Mouse (Mus musculus) erythroblast, embryonic 14.5 days (primary cell): ENCODE results near the gene Awat1. TPM values are rescaled to one million over a fixed set of nuclear protein-coding genes. Genes with fewer than 3 reads are reported as not detected.

Experiments used
- H3K27me3 ChIP-seq: 2 replicates; pipeline ENCODE4 v1.6.1; 2012; ENCODE audit warnings: inconsistent platforms; ENCODE audit not compliant: control insufficient read depth
- H3K36me3 ChIP-seq: 2 replicates; pipeline ENCODE4 v1.6.1; 2012; ENCODE audit warnings: mild to moderate bottlenecking, inconsistent platforms; ENCODE audit not compliant: control insufficient read depth
- H3K4me1 ChIP-seq: 2 replicates; pipeline ENCODE4 v1.6.1; 2012; ENCODE audit warnings: inconsistent platforms; ENCODE audit not compliant: control insufficient read depth
- H3K4me3 ChIP-seq: replicated peaks from 2 replicates; pipeline ENCODE3; 2012; ENCODE audit warnings: moderate library complexity, mild to moderate bottlenecking, inconsistent platforms
- H3K9me3 ChIP-seq: 2 replicates; pipeline ENCODE4 v1.6.1; 2012; ENCODE audit warnings: low read length, inconsistent platforms, mixed read lengths; ENCODE audit not compliant: control insufficient read depth
- GATA1 ChIP-seq: IDR thresholded peaks from 2 replicates; pipeline ENCODE4 v1.6.1; 2012; ENCODE audit warnings: low read length, inconsistent platforms, mixed read lengths
- TAL1 ChIP-seq: IDR thresholded peaks from 3 replicates; pipeline ENCODE4 v1.6.1; 2012; ENCODE audit warnings: low read length, inconsistent platforms, mixed read lengths
- polyA plus RNA-seq: library from polyadenylated mRNA; stranded (reverse); fragments of >175 nt; gene quantifications from 2 replicates; pipeline ENCODE4 v1.2.3, GENCODE M21; 2012

Awat1 gene
- polyA plus RNA-seq, 1 experiment, result not detected

- H3K4me1 ChIP-seq, result peaks cover 26% of the 10 kb centered on the region
- H3K27me3 ChIP-seq, result peaks cover 5% of the 10 kb centered on the region; the same call in 1 of the 2 replicates
- peaks cover 8% of the 10 kb centered on the region for H3K9me3 ChIP-seq
- peaks cover 63% of the 10 kb centered on the region for H3K36me3 ChIP-seq
- H3K4me3 ChIP-seq, result peak overlapping the region; percentile 73
- TF ChIP-seq GATA1, result no peak
- TF ChIP-seq TAL1, result no peak
These were observed 52.2 kb downstream of the Awat1 start for GRCm38 (mm10) chrX:100624242-100624641.

- TF ChIP-seq TAL1 (no peak), GATA1 (no peak)
- peaks cover 26% of the 10 kb centered on the region for H3K4me1 ChIP-seq
- H3K27me3 ChIP-seq, result peaks cover 5% of the 10 kb centered on the region; the same call in 1 of the 2 replicates
- peak overlapping the region; percentile 73 for H3K4me3 ChIP-seq
- peaks cover 72% of the 10 kb centered on the region for H3K36me3 ChIP-seq
- H3K9me3 ChIP-seq, result peaks cover 8% of the 10 kb centered on the region
These were observed 53.1 kb downstream of the Awat1 start for GRCm38 (mm10) chrX:100625146-100625545.

GRCm38 (mm10) chrX:100625546-100625801 is 53.4 kb downstream of the Awat1 start, which contains the start of gene Kif4:
Kif4 (plus strand) TSS chrX:100625737.
- H3K36me3 ChIP-seq, result peaks cover 73% of the 10 kb centered on the region
- TF ChIP-seq TAL1, result no peak
- no peak for TF ChIP-seq GATA1
- peaks cover 26% of the 10 kb centered on the region for H3K4me1 ChIP-seq
- H3K4me3 ChIP-seq, result peak within 1 kb of the TSS; percentile 73
- peaks cover 8% of the 10 kb centered on the region for H3K9me3 ChIP-seq
- peaks cover 5% of the 10 kb centered on the region; the same call in 1 of the 2 replicates for H3K27me3 ChIP-seq

GRCm38 (mm10) chrX:100625802-100626793 is 54.0 kb downstream of the Awat1 start, which contains the start of gene Pdzd11:
Pdzd11 (minus strand) TSS chrX:100626568.
- Histone ChIP-seq H3K4me3 (peak within 1 kb of the TSS; percentile 73), H3K27me3 (peaks cover 5% of the 10 kb centered on the region; the same call in 1 of the 2 replicates), H3K9me3 (peaks cover 8% of the 10 kb centered on the region), H3K36me3 (peaks cover 74% of the 10 kb centered on the region), H3K4me1 (peaks cover 26% of the 10 kb centered on the region)
- TF ChIP-seq GATA1 (no peak), TAL1 (no peak)

Other genes starting within 250 kb of the Awat1 start
- gene Otud6a, start 143.2 kb upstream of the Awat1 start, polyA plus RNA-seq, result not detected in 2 replicates
- not detected in 2 replicates for gene Awat2, start 129.5 kb upstream of the Awat1 start, polyA plus RNA-seq
- gene Igbp1, start 78.0 kb upstream of the Awat1 start, polyA plus RNA-seq, result 1.7 TPM in 2 replicates
- gene Dgat2l6, start 47.4 kb upstream of the Awat1 start, polyA plus RNA-seq, result not detected in 2 replicates
- not detected in 2 replicates for gene P2ry4, start 22.6 kb downstream of the Awat1 start, polyA plus RNA-seq
- gene Arr3, start 33.2 kb downstream of the Awat1 start, polyA plus RNA-seq, result not detected in 2 replicates
- gene Kif4, start 53.5 kb downstream of the Awat1 start, polyA plus RNA-seq, result 0.61 and 0.92 TPM in 2 replicates
- 2.0 and 3.0 TPM in 2 replicates for gene Pdzd11, start 54.3 kb downstream of the Awat1 start, polyA plus RNA-seq
- gene Gdpd2, start 157.6 kb downstream of the Awat1 start, polyA plus RNA-seq, result not detected in 2 replicates
- not detected in 2 replicates for gene Dlg3, start 195.5 kb downstream of the Awat1 start, polyA plus RNA-seq